8 mouse cellular contexts compared by ENCODE assay signal in the genomic region with DNA sequence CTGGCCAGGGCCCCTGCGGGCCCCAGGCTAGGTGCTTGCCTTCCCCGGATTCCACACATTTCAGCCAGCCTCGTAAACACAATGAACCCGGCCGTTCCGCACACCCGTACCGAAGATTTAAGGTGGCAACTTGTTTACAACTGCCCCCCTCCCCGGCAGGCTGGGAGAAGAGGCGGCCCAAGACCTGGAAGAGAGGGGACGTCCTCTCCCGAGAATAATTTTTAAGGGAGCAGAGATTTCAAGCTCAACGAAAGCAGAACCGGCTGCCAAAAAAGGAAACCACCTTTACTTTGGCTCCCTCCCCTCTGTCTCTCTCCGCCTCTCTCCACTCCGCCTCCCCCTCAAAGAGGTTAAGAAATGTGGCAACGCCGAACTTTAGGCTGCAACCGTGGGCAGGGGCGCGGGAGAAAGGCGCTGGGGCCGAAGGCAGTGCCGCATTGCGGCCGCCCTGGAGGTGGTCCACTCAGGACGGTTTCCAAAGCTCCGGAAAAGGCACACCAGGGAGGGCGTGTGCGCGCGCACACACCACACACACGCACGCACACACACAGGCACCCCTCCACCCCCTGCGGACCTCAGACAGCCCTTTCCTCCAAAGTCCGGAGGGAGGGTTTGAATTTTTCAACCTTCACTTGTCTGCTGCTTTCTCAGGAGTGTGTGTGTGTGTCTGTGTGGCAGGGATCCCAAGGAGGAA. TPM values are rescaled to one million over a fixed set of nuclear protein-coding genes. Genes with fewer than 3 reads are reported as not detected.
A peak's percentile ranks its signal among the peaks of the same experiment; 100 is the strongest.
DNase-seq lines count a peak whose midpoint lies in the region; ATAC-seq and TF ChIP-seq lines count a peak whose summit lies in the region.

No protein-coding gene starts in this region.

- no peak for ATAC-seq in monocyte, adult 5-6 weeks (replicated peaks; ENCODE audit: insufficient number of reproducible peaks, low FRiP score, low TSS enrichment, poor library complexity, severe bottlenecking)

- H3K27me3 ChIP-seq in cerebellum, adult 2 months (ENCODE audit: control insufficient read depth, insufficient read depth, low read length) = no peaks in the 10 kb centered on the region
- H3K27me3 ChIP-seq in megakaryocyte, embryonic 14.5 days (replicated peaks) = peaks cover 11% of the 10 kb centered on the region

- H3K36me3 ChIP-seq in megakaryocyte, embryonic 14.5 days (replicated peaks; ENCODE audit: low read length) = peaks cover 15% of the 10 kb centered on the region

- TF ChIP-seq POLR2A in cerebellum, adult 2 months (IDR thresholded peaks at IDR 0.05; ENCODE audit: borderline replicate concordance, insufficient read depth, low read length) = peak; percentile 45

- peaks cover 8% of the 10 kb centered on the region; the same call in 1 of the 2 replicates for H3K4me1 ChIP-seq in cerebellum, adult 2 months (ENCODE audit: control insufficient read depth, insufficient read depth, low read length)
- H3K4me1 ChIP-seq in megakaryocyte, embryonic 14.5 days = peaks cover 43% of the 10 kb centered on the region

- peak; percentile 79 for DNase-seq in NIH3T3 (ENCODE audit: low read depth)
- DNase-seq in cerebellum, adult 2 months = peak; percentile 80 to 84
- peak; percentile 76 for DNase-seq in forelimb bud, embryonic 11.5 days (ENCODE audit: low read depth, low spot score)
- DNase-seq in heart, postnatal 4 days = peak; percentile 69
- peak; percentile 70 to 75 for DNase-seq in layer of hippocampus, postnatal 36 days
- peak; percentile 24 to 56 for DNase-seq in right cerebral cortex, postnatal 36 days (ENCODE audit: low spot score in 2 of 2)

- peak overlapping the region; percentile 73 for H3K4me3 ChIP-seq in cerebellum, adult 2 months (replicated peaks; ENCODE audit: insufficient read depth, low read depth, low read length)
- peak overlapping the region; percentile 99 for H3K4me3 ChIP-seq in megakaryocyte, embryonic 14.5 days (replicated peaks)

- no peak for TF ChIP-seq CTCF in cerebellum, adult 2 months (IDR thresholded peaks at IDR 0.05; ENCODE audit: borderline replicate concordance, insufficient read depth, low read depth, low read length)

- no peaks in the 10 kb centered on the region for H3K9me3 ChIP-seq in megakaryocyte, embryonic 14.5 days

- under 1% methylated on average over 36 of the region's 36 CpGs for WGBS in cerebellum, adult 2 months

- peak overlapping the region; percentile 98 for H3K27ac ChIP-seq in cerebellum, adult 2 months (ENCODE audit: insufficient read depth, low read length)

RNA-seq across cellular contexts. Expression of gene Ptch1, which starts 8.6 kb away (rescaled TPM):
- polyA plus RNA-seq in cerebellum, adult 2 months (2012; rRNA removed) = 63.6 and 63.7 TPM in 2 replicates
- 10 to 100 TPM; 23.7 to 25.5 TPM for total RNA-seq in heart, postnatal 4 days (2021)
- 10 to 100 TPM; 41.0 to 49.1 TPM for total RNA-seq in layer of hippocampus, postnatal 36 days (2021)
- 0.65 and 2.7 TPM in 2 replicates for polyA plus RNA-seq in megakaryocyte, embryonic 14.5 days (2012; ENCODE audit: insufficient read depth, low replicate concordance)
- 1.2 to 9.9 TPM (median 2.8 TPM) in 3 replicates for total RNA-seq in monocyte, adult 5-6 weeks (2017)
